Mouse (Mus musculus): ENCODE data around the gene Ttc17.

DNA sequence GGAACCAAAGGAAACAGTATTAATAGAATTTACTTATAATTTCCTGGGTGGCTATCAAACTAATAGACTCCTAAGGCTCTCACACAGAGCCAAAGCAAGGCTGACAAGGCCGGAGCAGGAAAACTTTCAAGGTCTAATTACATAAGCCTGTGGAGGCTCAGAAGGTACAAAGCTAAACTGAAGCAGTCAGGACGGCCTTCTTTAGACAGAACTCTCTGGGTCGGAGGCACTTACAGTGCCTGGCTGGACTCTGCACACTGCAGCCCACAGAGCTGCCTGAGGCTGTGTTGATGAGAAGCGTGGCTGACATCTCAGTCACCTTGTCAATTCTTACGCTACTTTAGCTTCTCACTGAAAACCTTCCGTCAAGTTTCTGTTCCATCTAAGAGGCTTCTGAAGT lies 42.7 kb downstream of the Ttc17 start:
- TF ChIP-seq CTCF (IDR thresholded peaks at IDR 0.05; ENCODE audit: low read depth, low read length) (no peak), POLR2A (IDR thresholded peaks at IDR 0.05; ENCODE audit: extremely low read depth, insufficient read depth, low read length) (no peak)
